Mouse (Mus musculus): ENCODE results near the gene Il34. TPM values are rescaled to one million over a fixed set of nuclear protein-coding genes. Genes with fewer than 3 reads are reported as not detected.

Gene Il34
- polyA plus RNA-seq, 1 experiment from 2014 or later = 5.2 TPM

- no peaks in the 10 kb centered on the region for H3K27me3 ChIP-seq (ENCODE audit: insufficient read depth, low read length)
- no peak overlapping the region for H3K9ac ChIP-seq (ENCODE audit: low read depth, low read length)
- 87% methylated on average over 8 of the region's 8 CpGs for WGBS
- H3K4me3 ChIP-seq (replicated peaks; ENCODE audit: low read depth, low read length) = no peak overlapping the region
- ATAC-seq (replicated peaks; ENCODE audit: low FRiP score, low read depth) = no peak
- no peak for TF ChIP-seq CTCF (IDR thresholded peaks at IDR 0.05; ENCODE audit: low read depth)
- no peak overlapping the region for H3K4me2 ChIP-seq (ENCODE audit: low read length)
- DNase-seq (ENCODE audit: low spot score) = no peak
- no peaks in the 10 kb centered on the region for H3K4me1 ChIP-seq (replicated peaks; ENCODE audit: insufficient read depth, low read length)
- no peak overlapping the region for H3K27ac ChIP-seq
- peaks cover 64% of the 10 kb centered on the region for H3K36me3 ChIP-seq (ENCODE audit: insufficient read depth, low read length)
- no peaks in the 10 kb centered on the region for H3K9me3 ChIP-seq (replicated peaks; ENCODE audit: low read length)
Measured at GRCm38 (mm10) chr8:110733036-110733435, 72.7 kb downstream of the Il34 start.

GRCm38 (mm10) chr8:110731346-110731859 lies 74.3 kb downstream of the Il34 start:
- ATAC-seq (replicated peaks; ENCODE audit: low FRiP score, low read depth) (no peak), DNase-seq (ENCODE audit: low spot score) (no peak)
- Histone ChIP-seq H3K27me3 (ENCODE audit: insufficient read depth, low read length) (no peaks in the 10 kb centered on the region), H3K4me2 (ENCODE audit: low read length) (no peak overlapping the region), H3K4me3 (replicated peaks; ENCODE audit: low read depth, low read length) (no peak overlapping the region), H3K9ac (ENCODE audit: low read depth, low read length) (no peak overlapping the region), H3K9me3 (replicated peaks; ENCODE audit: low read length) (no peaks in the 10 kb centered on the region), H3K36me3 (ENCODE audit: insufficient read depth, low read length) (peaks cover 59% of the 10 kb centered on the region), H3K27ac (no peak overlapping the region), H3K4me1 (replicated peaks; ENCODE audit: insufficient read depth, low read length) (no peaks in the 10 kb centered on the region)
- 89% methylated on average over 8 of the region's 8 CpGs for WGBS
- TF ChIP-seq CTCF (IDR thresholded peaks at IDR 0.05; ENCODE audit: low read depth) = no peak

GRCm38 (mm10) chr8:110726893-110727292 lies 78.8 kb downstream of the Il34 start:
- Histone ChIP-seq H3K27ac (no peak overlapping the region), H3K4me2 (ENCODE audit: low read length) (no peak overlapping the region), H3K4me1 (replicated peaks; ENCODE audit: insufficient read depth, low read length) (peaks cover 26% of the 10 kb centered on the region), H3K9ac (ENCODE audit: low read depth, low read length) (no peak overlapping the region), H3K9me3 (replicated peaks; ENCODE audit: low read length) (no peaks in the 10 kb centered on the region), H3K4me3 (replicated peaks; ENCODE audit: low read depth, low read length) (no peak overlapping the region), H3K27me3 (ENCODE audit: insufficient read depth, low read length) (no peaks in the 10 kb centered on the region), H3K36me3 (ENCODE audit: insufficient read depth, low read length) (peaks cover 42% of the 10 kb centered on the region)
- WGBS = 10% methylated on average over 18 of the region's 18 CpGs
- ATAC-seq (replicated peaks; ENCODE audit: low FRiP score, low read depth) (peak; percentile 14; the same call in 1 of the 2 replicates), DNase-seq (ENCODE audit: low spot score) (peak; percentile 66)
- TF ChIP-seq CTCF (IDR thresholded peaks at IDR 0.05; ENCODE audit: low read depth) = peak; percentile 93

GRCm38 (mm10) chr8:110725084-110725838 lies 80.5 kb downstream of the Il34 start:
- no peaks in the 10 kb centered on the region for H3K9me3 ChIP-seq (replicated peaks; ENCODE audit: low read length)
- H3K27me3 ChIP-seq (ENCODE audit: insufficient read depth, low read length) = no peaks in the 10 kb centered on the region
- ATAC-seq (replicated peaks; ENCODE audit: low FRiP score, low read depth) = no peak
- H3K9ac ChIP-seq (ENCODE audit: low read depth, low read length) = 0 out of 2 replicates have a peak overlapping the region, but pooled peaks have one; percentile 18
- H3K36me3 ChIP-seq (ENCODE audit: insufficient read depth, low read length) = peaks cover 32% of the 10 kb centered on the region
- WGBS = 40% methylated on average over 7 of the region's 7 CpGs
- TF ChIP-seq CTCF (IDR thresholded peaks at IDR 0.05; ENCODE audit: low read depth) = peak; percentile 33; the same call in 1 of the 2 replicates
- no peak overlapping the region for H3K4me3 ChIP-seq (replicated peaks; ENCODE audit: low read depth, low read length)
- H3K27ac ChIP-seq = peak overlapping the region; percentile 31; the same call in 1 of the 2 replicates
- peaks cover 33% of the 10 kb centered on the region for H3K4me1 ChIP-seq (replicated peaks; ENCODE audit: insufficient read depth, low read length)
- DNase-seq (ENCODE audit: low spot score) = peak; percentile 60
- no peak overlapping the region for H3K4me2 ChIP-seq (ENCODE audit: low read length)

GRCm38 (mm10) chr8:110724493-110724892 lies 81.2 kb downstream of the Il34 start:
- no peak for ATAC-seq (replicated peaks; ENCODE audit: low FRiP score, low read depth)
- no peak for TF ChIP-seq CTCF (IDR thresholded peaks at IDR 0.05; ENCODE audit: low read depth)
- peak overlapping the region; percentile 19; the same call in 1 of the 2 replicates for H3K27ac ChIP-seq
- H3K4me3 ChIP-seq (replicated peaks; ENCODE audit: low read depth, low read length) = no peak overlapping the region
- H3K9ac ChIP-seq (ENCODE audit: low read depth, low read length) = no peak overlapping the region
- no peak overlapping the region for H3K4me2 ChIP-seq (ENCODE audit: low read length)
- peaks cover 24% of the 10 kb centered on the region for H3K36me3 ChIP-seq (ENCODE audit: insufficient read depth, low read length)
- H3K4me1 ChIP-seq (replicated peaks; ENCODE audit: insufficient read depth, low read length) = peaks cover 41% of the 10 kb centered on the region
- DNase-seq (ENCODE audit: low spot score) = no peak
- no peaks in the 10 kb centered on the region for H3K27me3 ChIP-seq (ENCODE audit: insufficient read depth, low read length)
- 71% methylated on average over 3 of the region's 3 CpGs for WGBS
- no peaks in the 10 kb centered on the region for H3K9me3 ChIP-seq (replicated peaks; ENCODE audit: low read length)

- ATAC-seq (replicated peaks; ENCODE audit: low FRiP score, low read depth) (no peak), DNase-seq (ENCODE audit: low spot score) (no peak)
- peaks cover 61% of the 10 kb centered on the region for H3K4me1 ChIP-seq (replicated peaks; ENCODE audit: insufficient read depth, low read length)
- peak overlapping the region; percentile 81 for H3K4me2 ChIP-seq (ENCODE audit: low read length)
- H3K36me3 ChIP-seq (ENCODE audit: insufficient read depth, low read length) = peaks cover 5% of the 10 kb centered on the region
- H3K4me3 ChIP-seq (replicated peaks; ENCODE audit: low read depth, low read length) = peak overlapping the region; percentile 69
- H3K27me3 ChIP-seq (ENCODE audit: insufficient read depth, low read length) = no peaks in the 10 kb centered on the region
- peak overlapping the region; percentile 86; the same call in 1 of the 2 replicates for H3K9ac ChIP-seq (ENCODE audit: low read depth, low read length)
- TF ChIP-seq CTCF (IDR thresholded peaks at IDR 0.05; ENCODE audit: low read depth) = no peak
- 0 out of 2 replicates have a peak overlapping the region, but pooled peaks have one; percentile 95 for H3K27ac ChIP-seq
- WGBS = 28% methylated on average over 11 of the region's 11 CpGs
- no peaks in the 10 kb centered on the region for H3K9me3 ChIP-seq (replicated peaks; ENCODE audit: low read length)
Measured at GRCm38 (mm10) chr8:110722414-110723011, 83.2 kb downstream of the Il34 start.
